Mouse (Mus musculus): ENCODE measurements at regions not wholly inside any gene's neighbourhood (a gene's known extent, or its start where the extent isn't known, plus 50 kb on each side); places are given as distances from the start of the nearest gene placed in this dataset.

GRCm38 (mm10) chr2:149467801-149468200 lies 62.9 kb downstream of the Cst10 start:
- in situ Hi-C loops (cut with MboI, MseI), result no loop called here

- in situ Hi-C loops (cut with MboI, MseI), result no loop called here
Measured at GRCm38 (mm10) chr2:149472411-149472810, 67.6 kb downstream of the Cst10 start.

- in situ Hi-C loops (cut with MboI, MseI), result no loop called here
Measured at GRCm38 (mm10) chr2:149493280-149493988, 88.6 kb downstream of the Cst10 start.

- in situ Hi-C loops (cut with MboI, MseI), result no loop called here
Measured at GRCm38 (mm10) chr2:149512870-149513269, 108.0 kb downstream of the Cst10 start.

GRCm38 (mm10) chr2:149524424-149524823 lies 119.6 kb downstream of the Cst10 start:
- in situ Hi-C loops (cut with MboI, MseI), result no loop called here

- in situ Hi-C loops (cut with MboI, MseI), result loop anchor here (10.0 kb wide), 1 partner anchor 1822 kb away; no protein-coding TSS in a partner anchor
Measured at GRCm38 (mm10) chr2:149542837-149543236, 138.0 kb downstream of the Cst10 start.

GRCm38 (mm10) chr2:149545708-149546107 lies 140.9 kb downstream of the Cst10 start:
- in situ Hi-C loops (cut with MboI, MseI), result loop anchor here (10.0 kb wide), 1 partner anchor 1819 kb away; no protein-coding TSS in a partner anchor

- in situ Hi-C loops (cut with MboI, MseI), result loop anchor here (10.0 kb wide), 1 partner anchor 1818 kb away; no protein-coding TSS in a partner anchor
Measured at GRCm38 (mm10) chr2:149546639-149547200, 141.9 kb downstream of the Cst10 start.

GRCm38 (mm10) chr2:149555209-149555608 lies 150.4 kb downstream of the Cst10 start:
- in situ Hi-C loops (cut with MboI, MseI), result loop anchor here (25.0 kb wide), 1 partner anchor 1407 kb away; no protein-coding TSS in a partner anchor

GRCm38 (mm10) chr2:149573773-149574172 lies 168.9 kb downstream of the Cst10 start:
- in situ Hi-C loops (cut with MboI, MseI), result loop anchor here (25.0 kb wide), 1 partner anchor 1389 kb away; no protein-coding TSS in a partner anchor

- in situ Hi-C loops (cut with MboI, MseI), result no loop called here
Measured at GRCm38 (mm10) chr2:149602581-149602980, 197.7 kb downstream of the Cst10 start.

- in situ Hi-C loops (cut with MboI, MseI), result no loop called here
Measured at GRCm38 (mm10) chr2:149613381-149613780, 208.5 kb downstream of the Cst10 start.

- in situ Hi-C loops (cut with MboI, MseI), result no loop called here
Measured at GRCm38 (mm10) chr2:149614078-149614939, 209.5 kb downstream of the Cst10 start.

- in situ Hi-C loops (cut with MboI, MseI), result loop anchor here (10.0 kb wide), 1 partner anchor 781 kb away; no protein-coding TSS in a partner anchor
Measured at GRCm38 (mm10) chr2:149625626-149626025, 203.4 kb upstream of the Syndig1 start.

- in situ Hi-C loops (cut with MboI, MseI), result no loop called here
Measured at GRCm38 (mm10) chr2:149641207-149641606, 187.8 kb upstream of the Syndig1 start.

GRCm38 (mm10) chr2:149651829-149652228 lies 177.2 kb upstream of the Syndig1 start:
- in situ Hi-C loops (cut with MboI, MseI), result no loop called here

GRCm38 (mm10) chr2:149661086-149661485 lies 167.9 kb upstream of the Syndig1 start:
- in situ Hi-C loops (cut with MboI, MseI), result no loop called here

GRCm38 (mm10) chr2:149664377-149664776 lies 164.6 kb upstream of the Syndig1 start:
- in situ Hi-C loops (cut with MboI, MseI), result no loop called here

- in situ Hi-C loops (cut with MboI, MseI), result no loop called here
Measured at GRCm38 (mm10) chr2:149666412-149666811, 162.6 kb upstream of the Syndig1 start.

- in situ Hi-C loops (cut with MboI, MseI), result no loop called here
Measured at GRCm38 (mm10) chr2:149671870-149672269, 157.1 kb upstream of the Syndig1 start.

GRCm38 (mm10) chr2:149679822-149680459 lies 149.1 kb upstream of the Syndig1 start:
- in situ Hi-C loops (cut with MboI, MseI), result no loop called here
